Mouse (Mus musculus) heart, postnatal 4 days (tissue): ENCODE results near the gene Krt78. TPM values are rescaled to one million over a fixed set of nuclear protein-coding genes. Genes with fewer than 3 reads are reported as not detected.
"Not testable (repeated sequence)": the region's sequence is repeated elsewhere in the genome, so short reads cannot be mapped to it uniquely, and the experiment has no call there.

ENCODE experiments used
- DNase-seq: peaks from one replicate; pipeline ENCODE4 v3.0.0; 2021
- total RNA-seq, 2 experiments: library from RNA; stranded (reverse); gene quantifications; 2 replicates each; pipeline ENCODE4 v1.2.3; 2021

Krt78 gene
- total RNA-seq: under 1 TPM in 1 of 2 experiments, not detected in 1; 0.07 TPM

GRCm38 (mm10) chr15:101954187-101954586 is at the start of gene Krt78:
Krt78 (minus strand) TSS chr15:101954287.
- no peak for DNase-seq

- DNase-seq: no peak
Measured at GRCm38 (mm10) chr15:102003516-102003915, 49.4 kb upstream of the Krt78 start.

- peak; percentile 68 for DNase-seq
Measured at GRCm38 (mm10) chr15:102002646-102003488, 48.8 kb upstream of the Krt78 start.

- DNase-seq: no peak
Measured at GRCm38 (mm10) chr15:101999676-102000335, 45.7 kb upstream of the Krt78 start.

GRCm38 (mm10) chr15:101999156-101999555 is 45.1 kb upstream of the Krt78 start:
- no peak for DNase-seq

- not testable (repeated sequence) for DNase-seq
Measured at GRCm38 (mm10) chr15:101996450-101997078, 42.5 kb upstream of the Krt78 start.

GRCm38 (mm10) chr15:101995484-101996236 is 41.6 kb upstream of the Krt78 start:
- DNase-seq: no peak

- no peak for DNase-seq
Measured at GRCm38 (mm10) chr15:101994365-101994764, 40.3 kb upstream of the Krt78 start.

- no peak for DNase-seq
Measured at GRCm38 (mm10) chr15:101990946-101991345, 36.9 kb upstream of the Krt78 start.

GRCm38 (mm10) chr15:101988714-101989113 is 34.6 kb upstream of the Krt78 start:
- no peak for DNase-seq

- DNase-seq: peak; percentile 90
Measured at GRCm38 (mm10) chr15:101988119-101988518, 34.0 kb upstream of the Krt78 start.

GRCm38 (mm10) chr15:101984746-101985145 is 30.7 kb upstream of the Krt78 start:
- DNase-seq: no peak

- DNase-seq: peak; percentile 96
Measured at GRCm38 (mm10) chr15:101983949-101984601, 30.0 kb upstream of the Krt78 start.

- no peak for DNase-seq
Measured at GRCm38 (mm10) chr15:101983315-101983948, 29.3 kb upstream of the Krt78 start.

GRCm38 (mm10) chr15:101980849-101981248 is 26.8 kb upstream of the Krt78 start:
- no peak for DNase-seq

- peak; percentile 95 for DNase-seq
Measured at GRCm38 (mm10) chr15:101977043-101977726, 23.1 kb upstream of the Krt78 start.

GRCm38 (mm10) chr15:101976641-101977040 is 22.6 kb upstream of the Krt78 start:
- no peak for DNase-seq

- peak; percentile 46 for DNase-seq
Measured at GRCm38 (mm10) chr15:101976023-101976422, 21.9 kb upstream of the Krt78 start.

- DNase-seq: no peak
Measured at GRCm38 (mm10) chr15:101974083-101974845, 20.2 kb upstream of the Krt78 start.
